Comparison of ENCODE assay signal across 26 mouse cellular contexts in genomic region chr13:34446806-34447205, GRCm38 (mm10).
A peak's percentile ranks its signal among the peaks of the same experiment; 100 is the strongest.
DNase-seq lines count a peak whose midpoint lies in the region; ATAC-seq lines count a peak whose summit lies in the region.
"Had no signal": no experiment of that assay in that cellular context is flagged by ENCODE, and none has a peak within 500 bp of the region (broad histone marks: within the 10 kb centered on the region; RNA-seq: fewer than 3 reads in every experiment).

No protein-coding gene starts in this region.

- H3K4me3 ChIP-seq in midbrain, embryonic 15.5 days: no peak overlapping the region
- H3K4me3 ChIP-seq: embryonic facial prominence, embryonic 15.5 days; heart, adult 2 months; heart, embryonic 15.5 days; hindbrain, embryonic 13.5 days; limb, embryonic 12.5 days; liver, embryonic 13.5 days; neural tube, embryonic 13.5 days had no signal

- H3K36me3 ChIP-seq in midbrain, embryonic 15.5 days (replicated peaks): no peaks in the 10 kb centered on the region
- H3K36me3 ChIP-seq: embryonic facial prominence, embryonic 15.5 days; heart, embryonic 15.5 days; hindbrain, embryonic 13.5 days; limb, embryonic 12.5 days; liver, embryonic 13.5 days; neural tube, embryonic 13.5 days had no signal

- no peaks in the 10 kb centered on the region for H3K4me1 ChIP-seq in midbrain, embryonic 15.5 days
- H3K4me1 ChIP-seq: embryonic facial prominence, embryonic 15.5 days; heart, embryonic 15.5 days; hindbrain, embryonic 13.5 days; limb, embryonic 12.5 days; liver, embryonic 13.5 days; neural tube, embryonic 13.5 days had no signal

- no peak overlapping the region for H3K9ac ChIP-seq in midbrain, embryonic 15.5 days
- H3K9ac ChIP-seq: embryonic facial prominence, embryonic 15.5 days; heart, embryonic 15.5 days; hindbrain, embryonic 13.5 days; limb, embryonic 12.5 days; liver, embryonic 13.5 days; neural tube, embryonic 13.5 days had no signal

- no peaks in the 10 kb centered on the region for H3K9me3 ChIP-seq in midbrain, embryonic 15.5 days
- H3K9me3 ChIP-seq: embryonic facial prominence, embryonic 15.5 days; heart, embryonic 15.5 days; hindbrain, embryonic 13.5 days; limb, embryonic 12.5 days; liver, embryonic 13.5 days; neural tube, embryonic 13.5 days had no signal

- no peaks in the 10 kb centered on the region for H3K27me3 ChIP-seq in midbrain, embryonic 15.5 days (replicated peaks)
- H3K27me3 ChIP-seq: embryonic facial prominence, embryonic 15.5 days; heart, embryonic 15.5 days; hindbrain, embryonic 13.5 days; limb, embryonic 12.5 days; liver, embryonic 13.5 days; neural tube, embryonic 13.5 days had no signal

- ATAC-seq in midbrain, embryonic 15.5 days (replicated peaks): no peak
- ATAC-seq: forebrain, embryonic 16.5 days had no signal

- H3K4me2 ChIP-seq in midbrain, embryonic 15.5 days: no peak overlapping the region
- H3K4me2 ChIP-seq: embryonic facial prominence, embryonic 15.5 days; heart, embryonic 15.5 days; hindbrain, embryonic 13.5 days; limb, embryonic 12.5 days; liver, embryonic 13.5 days; neural tube, embryonic 13.5 days had no signal

- DNase-seq in lung, postnatal 10 days: peak; percentile 22
- no peak for DNase-seq in lung, adult 18-20 months
- DNase-seq in adrenal gland, adult 2 months: peak; percentile 68
- peak; percentile 71 for DNase-seq in adrenal gland, postnatal 14 days
- peak; percentile 23 to 50 for DNase-seq in lung, postnatal 4 days
- DNase-seq in Muller cell, postnatal 12 days (ENCODE audit: inconsistent ontology term): no peak
- DNase-seq: cerebellum, adult 9-10 months; gastrocnemius, postnatal 25 days; heart, adult 2 months; heart, postnatal 36 days; kidney, adult 9 months; kidney, postnatal 14 days; layer of hippocampus, postnatal 36 days; liver, embryonic 13.5 days; midbrain, embryonic 14.5 days; right cerebral cortex, adult 18-20 months; right cerebral cortex, postnatal 4 days; thymus, adult 18-20 months; thymus, postnatal 36 days had no signal

- H3K27ac ChIP-seq in midbrain, embryonic 15.5 days: no peak overlapping the region
- H3K27ac ChIP-seq: embryonic facial prominence, embryonic 15.5 days; heart, adult 2 months; heart, embryonic 15.5 days; hindbrain, embryonic 13.5 days; limb, embryonic 12.5 days; liver, embryonic 13.5 days; neural tube, embryonic 13.5 days had no signal

Comparison
In these comparisons a context has a peak if more than half of its experiments do, and no peak if none do; other contexts are left out.
1. DNase-seq: peak in lung, postnatal 10 days (single experiment), adrenal gland, adult 2 months (single experiment), adrenal gland, postnatal 14 days (single experiment) and lung, postnatal 4 days (2 of 2); none in lung, adult 18-20 months (0 of 2) and Muller cell, postnatal 12 days (single experiment).